Mouse (Mus musculus) gastrocnemius, adult 2 months (tissue): ENCODE measurements around the gene Gm2115. TPM values are rescaled to one million over a fixed set of nuclear protein-coding genes. Genes with fewer than 3 reads are reported as not detected.

Experiments used
- DNase-seq: peaks from one replicate; pipeline ENCODE4 v3.0.0; 2022
- H3K27ac ChIP-seq: fragments of 200-600 bp; 2 replicates; pipeline ENCODE4 v1.8.1; 2022; ENCODE audit warnings: mild to moderate bottlenecking
- H3K4me3 ChIP-seq: fragments of 200-600 bp; 2 replicates; pipeline ENCODE4 v1.8.1; 2022; ENCODE audit warnings: mild to moderate bottlenecking, moderate library complexity
- CTCF ChIP-seq: fragments of 200-600 bp; IDR thresholded peaks from 2 replicates; pipeline ENCODE4 v1.8.1; 2022; ENCODE audit warnings: antibody characterized with exemption, mild to moderate bottlenecking, moderate library complexity
- intact Hi-C: fragments of 180-260 bp; cut with DNase I; formaldehyde crosslinking; loops from one replicate; pipeline ENCODE4 v1.15.1; 2025
- long read RNA-seq, 2 experiments: library from polyadenylated mRNA; stranded (forward); transcript quantifications; one replicate each; pipeline ENCODE4 v2.0.0; 2021
- total RNA-seq, 2 experiments: library from RNA; stranded (reverse); gene quantifications; 2 replicates each; pipeline ENCODE4 v1.2.3; 2021

Gm2115 gene
- under 1 TPM; 0.10 to 0.17 TPM for total RNA-seq
- long read RNA-seq, experiment 1 = 0 reads
- long read RNA-seq, experiment 2 = 0 reads

DNA sequence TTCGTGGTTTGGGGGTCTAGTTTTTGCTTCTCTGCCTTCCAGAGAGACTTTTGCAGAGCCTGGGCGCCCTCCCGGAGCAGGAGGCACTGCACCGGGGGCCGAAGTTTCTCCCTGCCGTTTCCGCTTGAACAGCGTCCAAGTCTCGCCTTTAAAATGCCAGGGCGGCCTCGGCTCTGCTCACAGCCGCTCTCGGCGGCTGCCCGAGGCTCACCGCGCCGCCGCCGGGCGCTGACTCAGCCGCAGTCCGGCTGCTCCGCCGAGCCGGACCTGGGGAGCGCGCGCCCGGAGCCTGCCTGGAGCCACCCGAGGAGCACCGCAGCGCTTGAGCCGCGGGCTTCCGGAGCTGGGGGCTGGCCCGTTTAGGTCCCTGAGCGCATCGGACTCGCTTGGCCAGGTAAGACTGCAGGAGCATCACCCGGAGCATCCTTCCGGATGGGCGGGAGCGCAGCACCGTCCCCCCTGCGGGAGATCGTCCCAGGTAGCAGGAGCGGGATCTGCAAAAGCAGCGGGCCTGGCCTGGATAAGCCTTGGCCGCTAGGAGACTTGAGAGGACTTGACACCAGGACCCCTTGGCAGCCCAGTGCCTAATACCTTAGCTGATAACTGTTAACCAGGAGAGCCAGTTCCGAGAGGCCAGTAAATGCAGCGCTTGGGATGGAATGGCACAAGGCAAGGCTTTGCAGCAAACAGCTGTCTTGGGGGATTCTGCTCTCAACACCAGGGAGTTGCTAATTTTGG is at the start of gene Gm2115:
TSS of gene Gm2115 (plus strand) at position 159 of the 738 bp plus-strand sequence.
- no peak within 1 kb of the TSS for H3K27ac ChIP-seq
- peak; percentile 40 for DNase-seq
- intact Hi-C loops = no loop called here
- no peak for TF ChIP-seq CTCF
- peak within 1 kb of the TSS; percentile 56 for H3K4me3 ChIP-seq

GRCm38 (mm10) chr7:84483447-84484407 is 45.0 kb upstream of the Gm2115 start:
- Histone ChIP-seq H3K27ac (no peak overlapping the region), H3K4me3 (no peak overlapping the region)
- intact Hi-C loops = no loop called here
- TF ChIP-seq CTCF = no peak
- DNase-seq = no peak

GRCm38 (mm10) chr7:84486485-84486884 is 42.3 kb upstream of the Gm2115 start:
- TF ChIP-seq CTCF = no peak
- H3K4me3 ChIP-seq = no peak overlapping the region
- no peak for DNase-seq
- no peak overlapping the region for H3K27ac ChIP-seq
- intact Hi-C loops = no loop called here

DNA sequence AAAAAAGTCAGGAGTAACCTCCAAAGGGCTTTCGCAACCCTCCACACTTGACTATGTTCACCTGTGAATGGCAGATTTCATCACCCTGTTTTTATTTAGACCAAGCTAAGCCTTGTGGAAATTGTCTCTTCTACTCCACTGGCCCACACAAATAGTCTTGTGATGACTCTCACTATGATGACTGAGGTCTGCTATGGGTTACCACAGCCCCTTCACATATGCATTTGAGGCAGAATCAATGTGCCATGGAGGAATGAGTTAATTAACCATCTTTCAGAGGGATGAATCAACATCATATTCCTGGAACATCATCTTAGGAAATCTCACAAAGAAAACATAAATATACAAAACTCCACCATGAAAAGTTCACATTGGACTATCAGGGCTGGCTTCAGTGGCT is 25.6 kb upstream of the Gm2115 start:
- Histone ChIP-seq H3K27ac (no peak overlapping the region), H3K4me3 (no peak overlapping the region)
- intact Hi-C loops = no loop called here
- TF ChIP-seq CTCF = no peak
- no peak for DNase-seq

- Histone ChIP-seq H3K4me3 (no peak overlapping the region), H3K27ac (no peak overlapping the region)
- intact Hi-C loops = no loop called here
- DNase-seq = no peak
- no peak for TF ChIP-seq CTCF
These were observed 10.1 kb upstream of the Gm2115 start for GRCm38 (mm10) chr7:84518533-84519198.

DNA sequence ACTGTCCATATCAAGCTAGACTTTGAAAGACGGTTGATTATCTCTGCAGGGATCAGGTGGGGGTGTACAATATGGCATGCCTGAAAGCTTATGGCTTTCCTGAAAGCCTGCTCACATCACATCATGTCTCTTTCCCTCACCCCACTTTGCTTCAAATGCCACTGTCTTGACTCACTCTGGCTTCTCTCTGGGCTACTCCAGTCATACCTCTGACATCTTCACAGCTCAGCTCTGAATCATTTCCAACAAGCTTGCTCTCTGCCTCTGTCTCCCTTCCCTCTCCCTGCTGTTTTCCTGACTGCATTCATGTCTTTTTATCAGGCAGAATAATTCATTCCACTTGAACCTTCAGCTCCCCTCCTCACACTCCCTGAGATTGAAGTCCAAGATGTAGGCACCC is 7.4 kb upstream of the Gm2115 start:
- TF ChIP-seq CTCF = no peak
- no peak for DNase-seq
- intact Hi-C loops = no loop called here
- H3K27ac ChIP-seq = no peak overlapping the region
- H3K4me3 ChIP-seq = no peak overlapping the region

DNA sequence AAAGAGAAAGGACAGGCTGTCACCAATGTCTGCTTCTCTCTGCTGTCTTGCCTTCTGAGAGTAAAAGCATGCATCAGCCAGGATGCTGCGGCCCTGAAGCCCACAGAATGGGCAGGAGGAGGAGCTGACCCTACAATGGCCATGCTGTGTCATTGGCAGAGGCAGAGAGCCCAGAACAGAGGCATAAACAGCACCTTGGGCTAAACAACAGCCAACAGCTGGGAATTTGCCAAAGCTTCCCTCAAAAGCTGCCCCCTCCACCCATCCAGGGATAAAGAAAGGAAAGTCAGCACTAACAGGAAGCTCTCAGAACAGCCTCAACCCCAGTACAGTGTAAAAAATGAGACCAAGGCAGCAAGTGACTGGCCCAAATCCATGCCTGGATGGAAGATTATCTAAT is 6.3 kb upstream of the Gm2115 start:
- Histone ChIP-seq H3K4me3 (no peak overlapping the region), H3K27ac (no peak overlapping the region)
- DNase-seq = no peak
- no peak for TF ChIP-seq CTCF
- intact Hi-C loops = no loop called here

DNA sequence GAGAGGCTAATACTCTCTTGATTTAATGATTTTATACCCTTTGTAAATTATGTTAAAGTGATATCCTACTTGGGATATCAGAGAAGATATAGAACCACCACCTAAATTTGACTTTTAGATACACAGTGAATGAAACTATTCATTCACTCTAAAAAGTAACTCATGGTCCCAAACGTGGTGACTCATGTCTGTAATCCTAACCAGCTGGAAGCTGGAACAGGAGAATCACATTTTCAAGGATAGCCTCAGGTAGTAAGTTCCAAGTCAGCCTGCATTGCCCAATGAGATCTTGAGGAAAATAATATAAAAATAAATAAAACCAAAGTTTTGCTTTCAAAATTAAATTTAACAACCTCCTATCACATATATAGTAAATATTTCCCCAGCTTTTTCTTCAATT is 2.6 kb upstream of the Gm2115 start:
- TF ChIP-seq CTCF = no peak
- no peak overlapping the region for H3K4me3 ChIP-seq
- no peak for DNase-seq
- H3K27ac ChIP-seq = no peak overlapping the region
- intact Hi-C loops = no loop called here

- intact Hi-C loops = no loop called here
- no peak for TF ChIP-seq CTCF
- no peak overlapping the region for H3K27ac ChIP-seq
- no peak overlapping the region for H3K4me3 ChIP-seq
- DNase-seq = no peak
These were observed 4.0 kb downstream of the Gm2115 start for GRCm38 (mm10) chr7:84532795-84533194.

DNA sequence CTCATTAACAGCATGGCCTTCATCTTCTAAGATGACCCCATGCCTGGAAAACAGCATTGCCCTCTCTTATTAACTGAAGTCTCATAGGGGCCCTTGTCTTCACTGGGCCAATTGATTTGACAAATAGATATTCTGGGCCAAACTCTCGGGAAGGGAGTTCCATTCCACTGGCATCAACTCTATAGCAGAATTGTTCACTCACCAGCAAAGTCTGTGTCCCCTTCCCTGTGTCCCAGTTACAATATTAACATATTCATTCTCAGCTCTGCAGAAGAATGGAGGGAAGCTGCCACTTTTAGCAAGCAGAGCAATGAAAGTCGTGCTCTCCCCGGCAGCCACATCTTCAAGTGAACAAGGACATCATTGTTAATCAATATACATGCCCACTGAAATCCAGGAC is 5.9 kb downstream of the Gm2115 start:
- no peak for DNase-seq
- Histone ChIP-seq H3K4me3 (no peak overlapping the region), H3K27ac (no peak overlapping the region)
- TF ChIP-seq CTCF = no peak
- intact Hi-C loops = no loop called here

GRCm38 (mm10) chr7:84544946-84545345 is 16.2 kb downstream of the Gm2115 start:
- no peak for DNase-seq
- Histone ChIP-seq H3K27ac (no peak overlapping the region), H3K4me3 (no peak overlapping the region)
- intact Hi-C loops = no loop called here
- no peak for TF ChIP-seq CTCF

GRCm38 (mm10) chr7:84546667-84547066 is 17.9 kb downstream of the Gm2115 start:
- Histone ChIP-seq H3K4me3 (no peak overlapping the region), H3K27ac (no peak overlapping the region)
- intact Hi-C loops = no loop called here
- DNase-seq = no peak
- TF ChIP-seq CTCF = no peak

GRCm38 (mm10) chr7:84551472-84551871 is 22.7 kb downstream of the Gm2115 start:
- no peak for TF ChIP-seq CTCF
- Histone ChIP-seq H3K27ac (no peak overlapping the region), H3K4me3 (no peak overlapping the region)
- DNase-seq = no peak
- intact Hi-C loops = no loop called here
